Mouse (Mus musculus): ENCODE data around the gene Acap2.

DNA sequence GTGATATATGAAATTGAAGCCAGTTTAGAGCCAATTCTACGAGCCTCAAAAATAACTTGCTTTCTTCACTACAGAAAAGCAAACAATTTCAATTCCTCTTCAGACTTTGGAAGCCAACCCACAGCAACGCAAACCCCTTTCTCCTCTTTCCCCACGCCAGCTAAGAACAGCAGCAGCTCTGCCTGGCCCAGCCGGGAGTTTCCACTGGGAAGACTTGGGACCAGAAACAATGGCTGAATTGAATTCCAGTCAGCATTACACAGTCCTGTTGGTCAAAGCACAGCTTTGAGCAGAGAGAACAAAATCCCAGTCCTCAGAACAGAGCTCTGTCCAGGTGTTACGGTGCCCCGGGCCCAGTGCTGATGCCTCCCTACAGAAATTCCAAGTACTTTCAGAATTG lies 59.1 kb downstream of the Acap2 start:
- no peak for TF ChIP-seq MYC (IDR thresholded peaks at IDR 0.05; ENCODE audit: low read depth, low read length)
- TF ChIP-seq UBTF (IDR thresholded peaks at IDR 0.05; ENCODE audit: borderline replicate concordance, insufficient read depth, low read depth, low read length): no peak
- TF ChIP-seq CTCF (IDR thresholded peaks at IDR 0.05 in 2 of 3, conservative IDR thresholded peaks at IDR 0.05 in 1 of 3; ENCODE audit: control insufficient read depth in 1 of 3, insufficient read depth in 1 of 3, low read depth in 2 of 3, low read length in 3 of 3, poor library complexity in 1 of 3, severe bottlenecking in 1 of 3): no peak
- TF ChIP-seq ZMIZ1 (IDR thresholded peaks at IDR 0.05; ENCODE audit: low read depth, low read length): no peak
- no peak for TF ChIP-seq POLR2AphosphoS5 (IDR thresholded peaks at IDR 0.05; ENCODE audit: borderline replicate concordance, low read depth, low read length)
- no peak for TF ChIP-seq TAL1 (IDR thresholded peaks at IDR 0.05; ENCODE audit: low read length)
- no peak for TF ChIP-seq MAFK (IDR thresholded peaks at IDR 0.05; ENCODE audit: borderline replicate concordance, low read depth, low read length)
- TF ChIP-seq POLR2A (IDR thresholded peaks at IDR 0.05; ENCODE audit: control insufficient read depth in 1 of 2, insufficient read depth in 1 of 2, low read depth in 1 of 2, low read length in 2 of 2, poor library complexity in 1 of 2): no peak
- TF ChIP-seq HCFC1 (IDR thresholded peaks at IDR 0.05; ENCODE audit: low read depth, low read length): no peak
- TF ChIP-seq E2F4 (IDR thresholded peaks at IDR 0.05; ENCODE audit: borderline replicate concordance, low read depth, low read length): no peak
- no peak for TF ChIP-seq USF1 (IDR thresholded peaks at IDR 0.05; ENCODE audit: low read depth, low read length)
- TF ChIP-seq MAX (IDR thresholded peaks at IDR 0.05; ENCODE audit: low read length): no peak
